19 mouse cellular contexts compared by ENCODE assay signal in the genomic region with DNA sequence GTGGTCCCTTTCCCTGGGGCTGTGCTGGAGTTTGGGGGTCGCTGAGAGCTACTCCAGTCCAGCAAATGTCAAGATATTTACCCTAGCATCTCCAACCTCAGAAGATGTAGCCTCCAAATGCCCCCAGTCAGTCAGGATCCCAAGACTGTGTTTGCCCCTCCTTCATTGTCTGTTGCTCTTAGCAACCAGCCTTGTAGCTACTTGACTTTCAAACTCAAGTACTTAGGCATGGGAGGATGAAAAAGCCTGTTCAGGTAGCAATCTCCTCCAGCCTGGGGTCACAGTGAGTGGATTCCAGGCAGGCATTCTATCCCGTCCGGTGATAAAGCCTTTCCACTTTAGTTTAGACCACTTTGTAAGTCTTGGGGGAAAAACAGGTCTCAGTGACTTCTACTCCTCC.
"Had no signal": no experiment of that assay in that cellular context is flagged by ENCODE, and none has a peak within 500 bp of the region (broad histone marks: within the 10 kb centered on the region; RNA-seq: fewer than 3 reads in every experiment).

No protein-coding gene starts in this region.

- H3K36me3 ChIP-seq: kidney, embryonic 15.5 days; liver, embryonic 13.5 days; midbrain, embryonic 12.5 days; midbrain, embryonic 15.5 days; neural tube, embryonic 12.5 days; neural tube, embryonic 15.5 days had no signal

- H3K9ac ChIP-seq: kidney, embryonic 15.5 days; liver, embryonic 13.5 days; midbrain, embryonic 12.5 days; midbrain, embryonic 15.5 days; neural tube, embryonic 12.5 days; neural tube, embryonic 15.5 days had no signal

- H3K4me1 ChIP-seq: midbrain, embryonic 12.5 days; midbrain, embryonic 15.5 days; neural tube, embryonic 15.5 days had no signal

- H3K9me3 ChIP-seq: kidney, embryonic 15.5 days; liver, embryonic 13.5 days; midbrain, embryonic 12.5 days; midbrain, embryonic 15.5 days; neural tube, embryonic 12.5 days; neural tube, embryonic 15.5 days had no signal

- H3K27me3 ChIP-seq: kidney, embryonic 15.5 days; liver, embryonic 13.5 days; midbrain, embryonic 15.5 days; neural tube, embryonic 12.5 days; neural tube, embryonic 15.5 days had no signal

- H3K4me2 ChIP-seq: kidney, embryonic 15.5 days; liver, embryonic 13.5 days; midbrain, embryonic 12.5 days; midbrain, embryonic 15.5 days; neural tube, embryonic 12.5 days; neural tube, embryonic 15.5 days had no signal

- ATAC-seq: midbrain, embryonic 15.5 days had no signal

- DNase-seq: kidney, adult 8-10 months; kidney, postnatal 10 days; kidney, postnatal 36 days; layer of hippocampus, postnatal 36 days; liver, embryonic 13.5 days; right cerebral cortex, adult 18-20 months; right cerebral cortex, postnatal 14 days; right cerebral cortex, postnatal 4 days; thymus, adult 2 months; thymus, postnatal 14 days; thymus, postnatal 4 days had no signal

- H3K4me3 ChIP-seq: kidney, embryonic 15.5 days; left cerebral cortex, adult 2 months; liver, embryonic 13.5 days; midbrain, embryonic 12.5 days; midbrain, embryonic 15.5 days; neural tube, embryonic 12.5 days; neural tube, embryonic 15.5 days had no signal

- H3K27ac ChIP-seq: kidney, embryonic 15.5 days; left cerebral cortex, adult 2 months; liver, embryonic 13.5 days; macrophage; midbrain, embryonic 12.5 days; midbrain, embryonic 15.5 days; neural tube, embryonic 12.5 days; neural tube, embryonic 15.5 days; stomach, postnatal 0 days had no signal
